Mouse (Mus musculus) erythroblast, adult 5-6 weeks (primary cell): ENCODE measurements around the gene 9330161L09Rik. TPM values are rescaled to one million over a fixed set of nuclear protein-coding genes. Genes with fewer than 3 reads are reported as not detected.
"Not testable (repeated sequence)": the region's sequence is repeated elsewhere in the genome, so short reads cannot be mapped to it uniquely, and the experiment has no call there.

Experiments
- ATAC-seq: replicated peaks from 2 replicates; pipeline ENCODE4 v1.8.0; 2016; ENCODE audit warnings: moderate number of reproducible peaks, mild to moderate bottlenecking, moderate TSS enrichment, inconsistent platforms; ENCODE audit not compliant: poor library complexity, low FRiP score, severe bottlenecking
- total RNA-seq, 2 experiments: library from RNA; stranded (forward) in 1 of 2; stranded (reverse) in 1 of 2; fragments of 150-400 nt in 1 of 2; fragments of 200-764, 138-1000 nt in 1 of 2; gene quantifications; 2 replicates each; pipeline versions ENCODE4 v1.2.3 to v1.2.4; 2015 to 2017; ENCODE audit warnings: low replicate concordance in 2 of 2

9330161L09Rik gene
- total RNA-seq (2015; ENCODE audit: low replicate concordance) (not detected in 2 replicates), total RNA-seq (2017; ENCODE audit: low replicate concordance) (0.42 TPM in 1 of 2 replicates, not detected in the other)

DNA sequence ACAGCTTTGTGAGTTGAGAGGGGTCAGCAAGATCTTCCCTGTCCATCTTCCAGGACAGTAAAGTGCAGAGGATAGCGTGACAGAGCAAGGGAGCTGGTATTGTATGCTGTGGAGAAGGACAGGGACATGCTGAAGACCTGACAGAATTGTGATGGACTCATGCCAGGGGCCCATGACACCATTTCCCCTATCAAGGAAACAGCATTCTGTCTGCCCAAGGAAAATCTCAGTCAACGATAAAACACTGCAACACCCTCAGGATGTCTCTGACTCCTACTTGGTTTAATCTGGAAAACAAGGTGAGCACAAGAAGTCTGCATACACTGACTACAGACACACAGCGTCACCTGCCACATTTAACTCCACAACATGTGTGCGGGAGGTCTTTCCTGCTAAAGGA lies at the start of gene 9330161L09Rik:
9330161L09Rik (minus strand) TSS at position 101 of the 400 bp plus-strand sequence.
- ATAC-seq = no peak

DNA sequence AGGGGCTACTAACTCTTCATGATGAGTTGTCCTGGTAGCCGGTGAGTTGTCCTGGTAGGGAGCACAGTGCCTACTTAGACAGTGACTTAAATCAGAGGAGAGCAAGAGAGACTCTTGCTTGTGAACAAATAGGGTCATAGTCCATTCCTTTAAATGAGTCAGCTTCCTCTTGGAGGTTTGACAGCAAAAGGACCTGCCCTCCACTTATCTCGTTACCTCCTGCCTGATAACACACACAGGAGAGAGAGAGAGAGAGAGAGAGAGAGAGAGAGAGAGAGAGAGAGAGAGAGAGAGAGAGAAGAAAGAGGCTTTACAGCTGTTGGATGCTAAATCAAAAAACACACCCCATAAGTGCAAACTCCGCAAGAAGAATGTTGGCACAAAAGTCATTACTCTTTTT lies 49.5 kb upstream of the 9330161L09Rik start, which contains the start of gene Ifi27l2b:
Ifi27l2b (minus strand) TSS at position 84 of the 400 bp plus-strand sequence.
- ATAC-seq = no peak

DNA sequence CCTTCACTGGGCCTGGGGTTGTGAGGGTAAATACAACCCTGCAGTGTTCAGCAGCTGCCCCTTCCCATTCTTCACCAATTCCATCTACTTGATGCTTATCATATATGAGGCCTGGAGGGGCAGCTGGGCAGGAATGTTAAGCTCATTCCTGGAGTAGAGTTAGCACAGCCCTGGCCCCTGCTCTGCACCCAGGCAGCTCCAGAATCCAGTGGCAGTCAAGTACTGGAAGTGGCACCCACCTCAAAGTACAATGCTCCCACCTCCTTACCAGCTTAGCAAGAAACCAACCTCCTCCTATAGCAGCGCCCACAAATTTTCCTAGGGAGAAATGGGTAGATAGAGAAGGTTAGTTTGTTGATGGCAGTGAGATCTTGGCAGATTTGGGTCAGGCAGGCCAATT lies 49.1 kb upstream of the 9330161L09Rik start:
- ATAC-seq = not testable (repeated sequence)

DNA sequence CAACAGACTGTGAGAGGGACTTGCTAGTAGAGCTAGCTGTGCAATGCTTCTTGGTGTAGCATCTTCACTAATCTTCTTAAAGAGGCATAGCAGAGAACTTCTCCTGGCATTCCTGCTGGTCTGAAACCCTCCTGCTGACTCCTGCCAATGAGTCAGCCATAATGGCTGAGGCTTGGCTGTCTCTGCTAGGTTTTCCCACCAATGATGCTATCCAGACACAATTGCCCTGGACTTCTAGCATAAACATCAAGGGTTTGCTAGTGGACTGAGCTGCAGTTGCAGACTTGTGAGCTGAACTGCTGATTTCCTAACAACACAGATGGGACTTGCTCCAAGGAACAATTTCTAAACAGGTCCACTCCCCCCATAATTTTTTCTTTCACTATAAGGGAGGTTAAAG lies 45.7 kb upstream of the 9330161L09Rik start:
- no peak for ATAC-seq

DNA sequence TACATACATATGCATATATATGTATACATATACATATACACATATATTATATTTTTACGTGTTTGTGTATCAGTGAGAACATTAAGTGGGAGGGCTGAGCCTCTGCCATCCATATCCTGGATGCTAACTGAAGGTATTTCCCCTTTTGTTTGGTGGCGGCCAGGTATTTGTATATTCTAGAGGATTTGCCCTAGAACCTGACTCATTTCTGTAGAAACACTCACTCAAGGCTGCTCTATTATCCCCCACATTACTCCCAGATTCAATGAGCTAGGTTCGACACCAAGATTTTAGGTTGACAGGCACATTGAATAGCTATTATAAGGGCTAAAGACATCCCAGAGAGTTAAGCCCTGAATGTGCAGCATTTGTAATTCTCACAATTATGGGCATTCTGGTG lies 37.4 kb upstream of the 9330161L09Rik start:
- no peak for ATAC-seq

DNA sequence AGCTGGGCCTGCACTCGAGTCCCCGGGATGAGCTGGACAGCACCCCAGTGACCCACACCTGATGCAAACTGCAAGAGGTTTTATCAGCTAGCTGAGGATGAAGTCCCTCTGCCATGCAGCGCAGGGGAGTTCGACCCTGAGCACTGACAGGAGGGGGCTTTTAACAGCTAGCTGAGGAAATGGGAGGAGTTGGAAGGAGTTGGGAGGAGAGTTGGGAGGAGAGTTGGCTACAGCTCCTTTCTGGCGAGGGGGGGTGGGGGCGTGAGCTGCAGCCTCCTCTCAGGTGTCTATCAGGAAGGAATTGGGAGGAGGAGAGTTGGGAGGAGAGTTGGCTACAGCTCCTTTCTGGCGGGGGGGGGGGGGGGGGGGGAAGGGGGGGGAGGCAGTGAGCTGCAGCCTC lies 36.6 kb upstream of the 9330161L09Rik start:
- ATAC-seq = not testable (repeated sequence)

DNA sequence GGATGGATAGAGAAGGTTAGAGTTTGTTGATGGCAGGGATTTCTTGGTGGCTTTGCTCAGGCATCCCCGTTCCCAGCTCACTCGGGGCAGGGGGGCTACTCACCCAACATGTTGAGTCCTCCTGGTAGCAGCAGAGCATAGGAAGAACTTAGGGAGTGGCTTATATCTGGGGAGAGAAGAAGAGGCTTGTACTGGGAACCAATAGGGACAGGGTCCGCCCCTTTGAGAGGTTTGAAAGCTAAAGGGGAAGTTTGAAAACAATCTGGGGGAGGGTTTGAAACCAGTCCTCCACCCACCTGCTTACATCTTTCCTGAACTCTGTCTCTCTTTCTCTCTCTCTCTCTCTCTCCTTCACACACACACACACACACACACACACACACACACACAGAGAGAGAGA lies 35.9 kb upstream of the 9330161L09Rik start, which contains the start of gene Ifi27l2a:
Ifi27l2a (minus strand) TSS at position 157 of the 400 bp plus-strand sequence.
- ATAC-seq = no peak

DNA sequence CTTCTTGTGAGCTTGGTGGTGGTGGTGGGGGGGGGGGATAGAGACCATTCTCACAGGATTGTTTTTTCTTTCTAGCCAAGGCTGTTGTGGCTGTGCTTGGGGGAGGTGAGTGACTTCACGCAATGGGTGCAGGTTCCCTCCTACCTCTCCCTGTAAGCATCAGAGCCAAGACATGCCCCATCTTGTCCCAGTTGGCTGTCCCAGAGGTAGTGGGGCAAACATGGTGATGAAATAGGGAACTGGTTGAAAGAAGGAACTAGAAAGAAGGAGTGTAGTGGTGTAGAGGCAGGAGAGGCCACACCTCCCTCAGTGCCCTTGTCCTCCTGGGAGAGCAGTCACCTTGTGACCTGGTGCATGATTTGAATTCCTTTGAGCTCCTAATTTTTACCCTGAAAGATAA lies 30.0 kb upstream of the 9330161L09Rik start:
- ATAC-seq = no peak

DNA sequence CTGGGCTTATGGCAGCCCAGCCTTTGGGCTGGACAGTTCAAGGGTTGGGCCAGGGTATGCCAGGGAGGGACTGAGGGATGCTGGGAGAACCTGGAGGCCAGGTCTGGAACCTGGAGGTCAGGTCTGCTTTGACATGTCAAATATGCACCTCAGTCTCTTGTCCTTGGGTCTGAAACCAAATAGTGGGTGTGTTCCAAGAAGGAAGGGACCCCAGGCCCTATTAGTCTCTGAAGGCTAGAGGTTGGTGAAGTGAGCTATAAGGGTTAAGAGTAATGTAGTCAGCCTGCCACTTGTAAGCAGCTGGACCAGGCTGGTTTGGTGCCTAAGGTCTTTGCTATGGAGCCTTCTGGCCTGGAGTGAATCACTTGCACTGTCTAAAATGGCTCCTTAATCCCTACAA lies 27.2 kb upstream of the 9330161L09Rik start:
- no peak for ATAC-seq

DNA sequence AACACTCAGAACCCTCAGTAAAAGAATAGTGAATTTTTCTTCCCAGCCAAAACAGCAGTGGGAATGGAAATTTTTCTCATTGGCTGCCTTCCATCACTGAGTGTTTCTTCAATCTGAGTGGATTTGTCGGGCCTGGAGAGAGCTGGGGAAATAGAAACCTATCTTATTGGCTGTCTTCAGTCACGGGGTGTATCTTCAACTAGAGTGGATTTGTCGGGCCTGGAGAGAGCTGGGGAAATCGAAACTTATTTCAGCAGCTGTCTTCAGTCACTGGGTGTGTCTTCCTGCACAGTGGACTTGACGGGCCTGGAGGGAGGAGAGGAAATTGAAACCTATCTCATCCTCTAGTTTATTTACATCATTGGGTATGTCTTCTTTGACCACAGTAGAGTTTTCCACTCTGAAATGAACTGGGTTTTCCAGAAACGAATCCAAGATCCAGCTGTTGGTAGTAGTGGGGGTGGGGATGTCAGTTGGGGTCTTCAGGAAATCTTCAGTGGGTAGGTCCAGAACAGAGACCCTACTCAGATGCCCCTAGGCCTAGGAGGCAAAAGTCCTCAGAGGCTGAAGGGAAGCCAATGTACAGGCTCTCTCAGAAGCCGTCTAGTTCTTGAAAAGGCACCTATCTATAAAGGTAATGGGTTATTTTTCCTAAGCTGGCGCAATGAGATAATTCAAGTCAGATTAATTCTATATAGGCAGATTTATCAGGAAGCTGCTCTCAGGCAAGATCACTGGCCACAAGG lies 26.5 kb upstream of the 9330161L09Rik start, which contains the start of gene Ifi27:
Ifi27 (plus strand) TSS at position 226 of the 746 bp plus-strand sequence.
- peak; percentile 94 for ATAC-seq

DNA sequence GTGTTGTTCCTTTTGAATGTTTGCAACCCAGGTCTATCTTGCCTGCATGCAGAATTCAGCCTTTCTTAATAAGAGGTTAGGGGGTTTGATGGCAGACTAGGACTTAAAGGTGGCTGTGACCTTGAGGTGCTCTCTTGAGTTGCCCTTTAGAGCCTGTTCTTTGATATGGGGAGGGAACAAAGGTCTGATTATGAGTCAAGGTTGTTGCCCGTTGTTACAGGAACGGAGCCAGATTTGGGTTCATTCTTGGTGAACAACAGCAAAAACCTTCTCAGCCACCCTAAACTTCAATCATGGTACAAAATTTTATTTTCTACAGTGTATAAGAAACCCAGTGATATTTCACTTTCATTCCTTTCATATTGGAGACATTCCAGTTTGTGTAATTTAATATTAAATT lies 25.8 kb upstream of the 9330161L09Rik start:
- no peak for ATAC-seq

DNA sequence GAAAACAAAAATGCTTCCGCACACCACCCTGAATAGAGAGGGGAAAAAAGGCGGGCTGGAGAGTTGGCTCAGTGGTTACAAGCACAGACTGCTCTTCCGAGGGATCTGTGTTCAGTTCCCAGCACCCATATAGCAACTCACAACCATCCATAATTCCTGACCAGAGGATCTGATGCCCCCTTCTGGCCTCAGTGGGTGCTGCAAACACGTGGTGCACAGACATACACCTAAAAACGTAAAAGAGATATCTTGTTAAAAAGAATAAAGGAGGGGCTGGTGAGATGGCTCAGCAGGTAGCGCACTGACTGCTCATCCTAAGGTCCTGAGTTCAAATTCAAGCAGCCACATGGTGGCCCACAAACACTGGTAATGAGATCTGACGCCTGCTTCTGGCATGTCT lies 19.1 kb upstream of the 9330161L09Rik start:
- ATAC-seq = no peak

DNA sequence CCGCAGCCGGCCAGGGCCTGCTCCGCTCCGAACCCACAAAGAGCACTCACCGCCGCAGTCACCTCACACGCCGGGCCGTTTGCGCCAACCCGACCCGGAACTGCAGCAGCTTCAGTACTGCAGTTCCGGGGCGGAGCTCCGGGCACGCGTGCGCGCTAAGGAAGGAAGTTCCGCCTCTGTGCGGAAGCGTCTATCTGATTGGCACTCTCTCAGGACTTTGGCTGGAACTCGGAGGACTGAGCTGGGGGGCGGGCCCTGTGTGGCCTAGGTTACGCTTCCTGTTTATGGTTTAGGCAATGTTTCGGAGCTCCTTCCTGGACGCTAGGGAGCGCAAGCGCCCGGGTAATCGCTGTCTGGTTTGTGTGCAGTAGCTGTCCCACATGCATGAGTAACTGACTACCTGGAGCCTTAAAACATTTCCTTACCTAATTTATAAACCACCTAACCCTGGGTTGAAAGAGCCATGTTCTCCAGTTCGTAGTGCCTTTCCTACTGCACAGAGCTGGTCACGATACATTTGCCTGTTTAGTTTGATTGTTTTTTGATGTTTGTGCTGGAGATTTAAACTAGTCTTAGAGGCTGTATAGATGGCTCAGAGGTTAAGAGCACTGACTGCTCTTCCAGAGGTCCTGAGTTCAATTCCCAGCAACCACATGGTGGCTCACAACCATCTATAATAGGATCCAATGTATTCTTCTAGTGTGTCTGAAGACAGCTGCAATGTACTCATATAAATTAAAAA lies 18.3 kb upstream of the 9330161L09Rik start, which contains the start of gene Ddx24:
Ddx24 (minus strand) TSS at position 102 of the 742 bp plus-strand sequence.
- peak; percentile 98 for ATAC-seq

DNA sequence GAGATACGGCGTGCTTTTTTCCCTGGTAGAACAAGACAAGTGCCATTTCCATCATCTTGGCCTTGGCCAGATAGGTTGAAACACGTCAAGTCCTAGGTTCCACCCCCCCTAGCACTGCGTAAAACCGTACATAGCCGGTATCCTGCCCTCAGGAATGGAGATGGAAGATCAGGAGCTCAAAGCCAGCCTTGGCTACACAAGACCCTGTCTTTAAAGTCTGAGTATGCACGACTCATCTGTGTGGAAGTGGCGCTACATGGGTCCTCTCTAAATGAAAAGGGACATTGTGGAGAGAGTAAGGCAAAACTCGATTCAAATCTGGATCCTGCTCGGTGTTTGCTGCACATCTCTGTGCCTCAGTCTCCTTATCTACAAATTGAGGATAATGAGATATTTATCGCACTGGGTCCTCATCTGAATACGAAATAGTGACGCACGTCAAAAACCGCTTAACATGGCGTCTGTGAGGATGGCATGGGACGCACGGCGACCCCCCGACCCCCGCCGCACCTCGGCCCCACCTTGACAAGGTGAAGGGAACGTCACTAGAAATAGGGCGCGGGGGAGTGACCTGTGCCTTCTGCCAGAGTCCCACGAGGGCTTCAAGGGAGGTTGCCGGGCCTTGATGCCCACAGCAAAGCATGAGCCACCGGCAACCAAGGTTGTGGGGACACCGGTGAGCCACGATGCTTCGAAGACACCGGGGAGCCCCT lies 17.6 kb upstream of the 9330161L09Rik start:
- ATAC-seq = peak; percentile 47

DNA sequence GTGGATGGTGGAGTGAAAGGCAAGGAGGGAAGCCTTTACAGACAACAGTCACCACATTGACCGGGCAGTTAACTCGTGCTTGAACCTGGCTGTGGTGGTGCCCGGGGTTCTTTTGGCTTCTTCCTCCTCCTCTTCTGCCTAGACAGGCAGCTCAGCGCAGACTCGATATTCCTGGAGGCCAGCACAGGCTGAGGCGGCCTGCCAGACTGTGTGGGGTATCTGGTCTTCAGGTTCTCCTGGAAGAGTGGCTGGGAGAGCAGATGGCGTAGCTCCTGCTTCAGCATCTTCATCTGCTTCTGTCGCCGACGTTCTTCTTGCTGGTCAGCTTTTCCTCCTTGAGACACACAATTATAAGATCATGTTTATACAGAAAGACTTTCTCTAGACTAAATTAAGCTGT lies 524 bp upstream of the 9330161L09Rik start:
- no peak for ATAC-seq

DNA sequence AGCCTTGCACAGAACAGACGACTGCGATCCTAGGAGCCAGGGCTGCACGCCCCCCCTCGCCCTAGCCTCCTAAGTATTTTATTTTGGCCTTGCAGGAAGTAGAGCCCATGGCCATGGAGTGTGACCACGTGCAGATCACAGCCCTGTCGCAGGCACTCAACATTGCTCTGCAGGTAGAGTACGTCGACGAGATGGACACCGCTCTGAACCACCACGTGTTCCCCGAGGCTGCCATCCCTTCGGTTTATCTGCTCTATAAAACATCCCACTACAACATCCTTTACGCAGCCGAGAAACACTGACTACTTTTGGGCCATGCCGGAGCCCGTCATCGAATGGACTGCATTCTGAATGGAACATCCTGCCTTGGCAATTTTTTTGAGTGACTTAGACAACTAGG lies 3.5 kb downstream of the 9330161L09Rik start:
- no peak for ATAC-seq

DNA sequence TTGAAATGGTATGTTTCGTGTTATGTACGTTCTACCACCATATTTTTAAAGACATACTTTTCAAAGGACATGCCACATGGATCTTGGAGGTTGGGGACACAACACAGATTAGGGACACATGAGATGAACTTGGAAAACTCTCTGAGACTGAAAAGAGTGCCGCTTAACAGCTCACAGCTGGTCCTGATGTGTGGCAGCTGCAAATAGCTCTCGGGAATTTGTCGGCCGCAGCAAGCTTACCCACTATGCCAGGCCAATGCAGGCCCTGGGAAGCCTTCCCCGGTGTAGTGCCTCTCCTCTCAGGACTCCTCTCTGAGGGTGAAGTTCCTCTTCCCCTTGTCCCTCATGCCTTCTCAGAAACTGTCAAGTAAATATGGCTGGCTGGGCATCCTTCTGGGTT lies 10.9 kb downstream of the 9330161L09Rik start:
- ATAC-seq = no peak

DNA sequence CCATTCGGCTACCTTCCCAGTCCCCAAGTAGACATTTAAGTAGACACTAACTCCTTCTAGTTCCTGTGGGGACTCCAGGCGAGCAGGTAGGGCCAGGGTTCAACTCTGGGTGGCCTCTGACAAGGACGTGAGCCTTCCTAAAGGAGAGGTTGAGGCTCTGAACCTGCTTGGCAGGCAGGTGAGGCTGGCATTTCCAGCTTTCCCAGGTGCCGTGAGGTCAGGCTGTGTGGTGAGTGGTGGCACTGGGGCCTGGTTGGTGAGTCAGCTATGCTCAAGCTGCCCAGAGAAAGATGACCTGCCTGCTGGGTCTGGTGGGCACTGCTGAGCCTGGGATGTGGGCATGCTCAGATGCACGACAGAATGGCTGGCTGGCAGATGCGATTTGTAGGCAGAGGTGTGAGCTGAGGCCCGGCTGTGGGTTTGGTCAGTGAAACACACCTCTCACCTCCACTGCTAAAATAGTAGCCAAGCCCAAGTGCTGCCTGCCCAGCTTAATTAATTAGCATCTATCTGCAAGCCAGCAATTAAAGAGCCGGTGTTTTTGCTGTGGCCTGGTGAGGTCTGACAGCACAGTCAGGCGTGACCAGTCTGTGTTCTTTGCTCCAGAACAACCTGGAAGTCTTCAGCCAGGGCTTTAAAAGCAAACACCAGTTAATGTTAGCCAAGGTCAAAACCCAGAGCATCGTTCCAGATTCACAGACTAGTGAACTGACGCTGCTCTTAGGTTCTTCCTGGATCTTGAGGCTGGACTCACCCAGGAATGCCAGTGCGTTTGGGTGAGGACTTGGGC lies 11.9 kb downstream of the 9330161L09Rik start:
- ATAC-seq = no peak

DNA sequence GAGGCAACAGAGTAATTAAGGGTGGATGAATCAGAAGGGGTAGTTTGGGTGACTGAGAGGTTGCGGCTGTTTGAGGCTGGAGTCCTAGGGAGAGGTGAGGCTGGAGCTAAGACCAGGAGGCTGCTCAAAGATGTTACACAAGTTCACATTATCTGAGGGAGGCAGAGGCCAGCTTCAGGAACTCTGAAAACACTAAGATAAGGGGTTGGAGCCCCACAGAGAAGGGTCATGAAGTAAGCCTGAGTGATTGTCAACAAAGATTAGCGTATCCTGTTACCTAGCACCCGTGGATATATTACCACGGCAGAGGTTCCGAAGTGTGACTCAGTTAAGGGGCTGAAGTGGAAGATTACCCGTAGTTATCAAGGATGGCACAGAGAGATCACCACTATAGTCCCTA lies 14.1 kb downstream of the 9330161L09Rik start:
- ATAC-seq = peak; percentile 77
